Mouse (Mus musculus) adrenal gland, postnatal 25 days (tissue): ENCODE results near the gene Alg14. TPM values are rescaled to one million over a fixed set of nuclear protein-coding genes. Genes with fewer than 3 reads are reported as not detected.

Source experiments
- DNase-seq: peaks from one replicate; pipeline ENCODE4 v3.0.0; 2021; ENCODE audit warnings: mixed read lengths
- long read RNA-seq: library from polyadenylated mRNA; stranded (forward); transcript quantifications from one replicate; pipeline ENCODE4 v2.0.0, GENCODE M21; 2021
- total RNA-seq: library from RNA; stranded (reverse); gene quantifications from 2 replicates; pipeline ENCODE4 v1.2.3, GENCODE M21; 2021

Alg14 gene
- 41.7 and 55.2 TPM in 2 replicates for total RNA-seq
- long read RNA-seq, transcript Alg14-201 (4 exons, 2,037 nt) = major isoform, 18 of 25 reads
- long read RNA-seq, partial matches to known transcripts = 0 of 25 reads
- long read RNA-seq, other reads (novel, unspliced or antisense) = 5 of 25 reads

DNA sequence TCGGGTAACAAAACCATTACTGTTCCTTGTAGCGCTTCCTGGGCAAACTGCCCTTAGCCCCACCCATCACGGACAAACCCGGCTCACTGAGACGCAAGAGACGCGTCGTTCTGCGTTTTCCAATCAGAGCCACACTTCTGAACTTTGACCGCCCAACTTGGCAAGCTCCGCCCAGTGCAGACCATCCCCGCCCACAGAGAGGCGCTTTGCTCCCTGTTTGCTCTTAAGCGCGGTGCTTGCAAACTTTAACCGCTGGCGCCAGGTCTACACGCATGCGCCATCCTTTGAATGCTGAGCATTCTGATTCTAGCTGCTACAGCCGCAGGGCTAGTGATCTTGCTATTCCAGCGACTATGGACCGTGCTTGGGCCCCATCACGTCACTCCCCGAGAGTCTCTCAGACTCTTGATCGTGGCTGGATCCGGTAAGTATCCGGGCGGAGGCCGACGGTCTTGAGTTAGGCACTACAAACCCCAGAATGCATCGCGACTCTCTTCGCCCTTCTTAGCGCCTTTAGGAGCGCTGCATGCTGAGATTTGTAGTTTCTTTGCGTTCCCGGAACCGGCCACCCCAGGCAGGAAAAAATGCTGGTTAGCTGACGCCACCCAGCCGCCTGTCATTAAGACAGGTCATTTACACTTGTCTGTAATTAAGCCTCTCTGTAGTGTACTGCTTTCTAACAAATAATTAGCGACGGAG lies at the start of gene Alg14:
TSS of gene Alg14 (plus strand) at position 214 of the 699 bp plus-strand sequence.
- DNase-seq = peak; percentile 91

DNA sequence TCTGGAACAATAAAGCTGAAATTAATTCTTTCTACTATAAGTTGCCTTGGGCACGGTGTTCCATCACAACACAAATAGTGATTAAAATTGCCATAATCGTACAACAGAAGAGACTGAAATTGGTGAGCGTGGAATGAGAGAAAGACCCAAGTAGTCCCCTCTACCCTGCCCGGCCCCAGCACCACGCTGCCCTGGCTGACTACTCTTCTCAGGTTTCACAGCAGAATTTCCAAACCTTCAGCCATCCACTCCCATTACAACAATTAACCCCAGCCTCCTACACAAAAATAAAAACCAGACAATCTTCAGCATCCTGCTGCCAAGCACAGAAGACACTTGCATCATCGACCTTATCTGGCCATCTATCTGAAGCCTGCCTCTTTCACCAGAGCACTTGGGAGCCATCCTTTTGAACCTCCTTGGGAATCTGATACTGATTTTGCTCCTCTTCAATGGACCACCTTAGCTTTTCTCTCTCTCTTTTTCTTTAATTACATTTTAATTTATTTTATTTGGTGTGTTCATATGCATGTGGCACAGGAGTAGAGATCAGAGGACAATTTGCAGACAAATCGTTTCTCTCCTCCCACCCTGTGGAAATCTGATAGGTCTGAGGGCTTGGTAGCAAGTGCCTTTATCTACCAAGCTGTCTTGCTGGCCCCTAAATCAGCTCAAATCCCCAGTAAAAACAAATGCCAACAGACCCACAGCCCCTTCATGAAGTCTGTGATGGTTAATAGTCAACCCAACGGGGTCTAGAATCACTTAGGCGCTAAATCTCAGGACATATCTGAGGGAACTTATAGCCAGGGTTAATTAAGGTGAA lies 49.2 kb upstream of the Alg14 start:
- no peak for DNase-seq

DNA sequence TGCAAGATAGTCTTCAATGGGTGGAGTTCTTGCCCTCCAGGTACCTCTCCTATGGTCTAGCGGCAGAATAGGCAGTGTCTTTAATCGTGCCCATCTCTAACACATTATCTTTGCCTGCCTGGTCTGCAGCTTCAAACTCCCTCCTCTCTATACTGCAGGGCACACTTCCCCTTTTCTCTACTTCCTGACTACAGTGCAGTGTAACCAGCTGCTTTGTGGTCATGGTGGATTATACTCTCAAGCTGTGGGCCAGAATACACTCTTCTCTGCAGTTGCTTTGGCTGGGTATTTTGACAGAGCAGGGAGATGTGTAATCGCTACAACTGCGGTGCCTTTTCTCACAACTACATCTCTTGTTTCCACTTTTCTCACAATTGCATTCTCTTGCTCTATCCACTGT lies 48.6 kb upstream of the Alg14 start:
- no peak for DNase-seq

DNA sequence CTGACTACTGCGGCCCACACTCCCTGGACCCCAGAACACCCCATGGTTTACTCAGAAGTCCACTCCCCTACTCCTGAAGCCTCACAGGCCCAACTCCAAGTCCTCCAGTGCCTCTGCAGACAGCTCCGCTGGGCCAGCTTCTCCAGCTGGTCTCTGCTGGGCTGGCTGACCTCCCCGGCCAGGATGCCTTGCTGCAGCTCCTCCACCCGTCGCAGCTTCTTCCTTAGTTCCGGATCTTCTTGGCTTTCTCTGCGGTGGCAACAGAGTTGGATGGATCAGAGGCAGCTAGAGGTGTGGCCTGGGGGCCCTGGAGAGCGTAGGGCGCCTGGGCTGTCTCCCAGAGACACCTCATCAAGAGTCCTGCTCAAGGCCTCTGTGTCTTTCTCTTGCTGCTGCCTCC lies 41.5 kb upstream of the Alg14 start:
- DNase-seq = no peak

DNA sequence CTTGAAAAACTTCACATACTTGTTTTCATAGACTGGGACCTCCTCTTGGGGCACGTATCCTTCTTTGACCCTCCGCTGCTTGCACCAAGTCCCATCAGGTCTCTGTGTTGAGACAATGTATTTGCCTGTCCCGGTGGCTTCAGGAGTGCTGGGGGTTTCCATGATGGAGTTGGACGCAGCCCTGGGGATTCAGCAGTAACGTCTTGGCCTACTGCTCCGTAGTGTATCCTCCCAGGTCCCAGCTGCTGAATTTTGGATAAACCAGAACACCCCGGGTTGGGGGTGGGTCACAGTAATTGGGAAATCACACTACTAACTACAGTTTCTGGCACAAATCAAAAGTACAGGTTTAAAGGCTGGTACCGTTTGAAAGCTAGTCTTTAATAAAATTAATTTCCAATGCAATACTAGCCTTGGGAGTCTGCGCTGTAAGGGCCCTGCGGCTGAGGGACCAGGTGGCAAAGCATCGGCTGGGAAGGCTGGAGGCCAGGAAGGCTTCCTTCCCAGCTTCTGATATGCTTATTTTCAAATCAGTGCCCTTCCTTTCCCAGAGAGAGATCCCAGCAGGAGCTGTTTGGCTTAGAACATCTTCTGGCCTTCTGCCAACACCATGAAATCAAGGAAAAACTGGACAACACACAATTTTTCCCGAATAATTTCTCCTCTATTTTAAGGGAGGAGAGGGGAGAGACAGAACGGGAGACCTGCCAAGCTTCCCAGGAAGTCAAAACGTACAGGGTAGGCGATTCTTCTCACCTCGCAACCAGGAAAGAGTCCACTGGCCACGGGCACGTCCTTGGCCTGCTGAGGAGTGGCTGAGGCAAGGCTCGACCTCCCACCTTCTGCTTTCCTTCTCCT lies 40.8 kb upstream of the Alg14 start:
- DNase-seq = peak; percentile 22

DNA sequence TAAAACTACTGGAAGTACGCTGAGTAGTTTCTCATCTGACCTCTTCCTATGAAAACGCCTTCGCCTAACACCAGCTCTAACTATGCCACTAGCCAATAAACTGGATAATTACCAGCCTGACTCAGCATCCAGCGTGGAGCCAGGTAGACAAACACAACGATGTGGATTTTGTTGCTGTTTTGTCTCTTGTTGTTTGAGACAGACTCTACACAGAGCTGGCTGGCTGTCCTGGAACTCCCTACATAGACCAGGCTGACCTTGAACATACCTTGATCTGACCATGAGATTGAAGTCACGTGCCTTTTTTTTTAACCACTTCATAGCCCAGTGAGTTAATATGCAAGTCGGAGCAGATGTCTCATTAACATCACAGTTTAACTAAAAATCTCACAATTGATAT lies 36.1 kb upstream of the Alg14 start:
- no peak for DNase-seq

DNA sequence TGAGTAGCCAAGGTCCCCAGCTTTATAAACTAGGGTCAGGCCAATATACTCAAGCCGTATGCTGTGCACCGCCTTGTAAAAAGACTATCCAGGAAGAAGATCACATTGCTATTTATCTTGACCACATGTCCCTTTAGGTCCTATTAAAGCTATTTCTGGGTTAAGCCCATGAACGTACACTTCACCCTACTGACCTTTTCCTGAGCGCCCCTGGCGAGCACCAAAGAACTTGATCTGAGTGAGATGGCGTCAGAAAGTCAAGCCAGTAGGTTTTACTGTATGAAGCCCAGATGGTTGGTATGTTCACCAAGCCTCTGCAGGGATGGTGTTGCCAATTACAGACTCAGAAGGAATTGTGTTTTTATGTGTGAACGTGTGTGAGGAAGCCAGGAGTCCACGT lies 35.4 kb upstream of the Alg14 start:
- DNase-seq = no peak

DNA sequence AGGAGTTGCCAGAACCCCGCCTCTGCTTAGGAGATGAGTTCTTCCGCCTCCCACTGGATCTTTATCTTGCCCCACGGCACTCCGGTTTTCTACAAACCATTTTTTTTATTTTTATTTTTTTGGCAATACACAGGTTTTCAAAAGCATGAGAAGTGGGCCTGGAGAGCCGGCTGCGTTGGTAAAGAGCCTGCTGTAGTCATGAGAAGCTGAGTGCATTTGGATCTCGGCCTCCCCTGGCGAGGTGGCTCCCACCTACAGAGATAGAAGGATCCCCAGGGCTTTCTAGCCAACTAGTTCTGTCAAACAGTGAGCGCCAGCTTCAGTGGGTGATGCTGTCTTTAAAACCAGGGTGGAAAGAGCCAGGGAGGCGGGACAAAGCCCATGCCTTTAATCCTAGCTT lies 34.2 kb upstream of the Alg14 start:
- no peak for DNase-seq

DNA sequence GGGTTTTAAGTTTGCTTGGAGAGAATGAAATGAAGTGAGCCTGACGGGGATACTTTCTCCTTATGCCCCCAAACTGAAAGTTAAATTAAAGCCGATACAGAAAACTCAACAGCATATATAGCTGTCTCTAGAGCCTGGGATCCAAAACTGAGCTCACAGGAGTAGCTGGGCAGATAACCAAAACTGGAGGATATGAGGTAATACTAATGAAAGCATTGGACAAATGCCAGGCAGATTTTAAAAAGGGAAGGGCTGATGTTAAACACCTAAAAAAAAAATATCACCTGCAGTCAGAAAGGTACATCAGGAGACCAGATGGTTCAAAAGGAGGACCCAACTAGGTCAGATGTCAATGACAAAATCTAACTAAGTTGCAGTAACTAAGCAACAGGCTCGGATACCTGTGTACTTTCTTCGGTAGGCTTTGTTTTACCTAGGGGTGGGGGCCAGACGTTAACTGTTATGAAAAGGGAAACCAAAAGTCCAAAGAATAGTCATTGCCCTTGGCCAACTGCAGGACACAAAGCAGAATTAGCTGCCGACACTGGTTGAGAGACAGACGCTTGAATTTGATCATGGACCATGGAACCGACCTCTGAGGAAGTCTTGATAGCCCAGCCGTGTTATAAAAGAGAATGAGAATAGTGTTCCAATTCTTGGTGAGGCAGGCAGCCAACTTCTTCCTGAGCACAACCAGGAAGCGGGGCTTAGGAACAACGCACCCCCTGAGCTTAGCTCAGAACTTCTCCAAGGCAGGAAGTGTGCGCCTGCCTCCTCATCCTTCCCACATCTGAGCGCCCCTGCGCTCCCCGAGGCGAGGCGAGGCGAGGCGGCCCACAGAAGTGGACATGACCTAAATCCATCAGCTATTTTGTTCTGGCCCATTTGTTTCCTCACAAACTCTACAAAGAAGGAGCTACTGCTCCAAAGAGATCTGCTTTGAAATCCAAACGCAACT lies 32.8 kb upstream of the Alg14 start:
- DNase-seq = no peak

DNA sequence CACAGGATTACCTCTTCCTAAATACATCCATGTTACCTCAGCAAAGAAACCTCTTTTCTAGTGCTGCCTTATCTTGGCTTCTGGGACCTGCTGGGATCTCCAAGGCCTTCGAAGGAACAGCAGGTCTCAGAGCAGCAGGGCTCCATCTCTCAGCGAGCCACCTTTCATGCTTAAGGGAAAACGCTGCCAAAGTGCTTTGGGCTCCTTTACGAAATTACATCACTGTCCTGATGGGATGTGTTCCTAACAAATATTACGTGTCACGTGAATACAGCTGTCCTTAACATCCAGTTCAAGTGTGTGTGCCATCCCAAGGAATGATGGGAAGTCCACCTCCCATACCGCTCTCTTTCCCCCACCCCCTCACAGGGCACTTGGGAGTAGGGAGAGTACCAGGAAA lies 31.5 kb upstream of the Alg14 start:
- DNase-seq = no peak

DNA sequence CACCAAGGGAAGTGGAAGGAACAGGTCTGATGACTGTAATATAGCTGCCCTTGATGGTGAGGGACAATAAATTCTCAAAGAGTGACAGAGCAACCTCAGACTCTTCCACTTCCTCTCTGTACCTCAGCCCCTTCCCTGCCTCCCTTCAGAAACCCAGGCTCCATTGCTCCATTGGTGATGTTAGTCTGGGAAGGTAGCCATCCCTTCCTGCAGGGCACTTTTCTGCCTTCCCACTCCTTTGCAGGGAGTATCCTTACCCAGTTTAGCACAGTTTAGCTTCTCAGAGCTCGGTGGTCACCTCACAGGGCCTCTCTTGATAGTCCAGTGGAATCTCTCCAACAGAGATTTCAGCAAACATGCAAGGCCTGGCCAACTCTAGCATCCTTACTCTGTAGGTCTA lies 30.7 kb upstream of the Alg14 start:
- no peak for DNase-seq

DNA sequence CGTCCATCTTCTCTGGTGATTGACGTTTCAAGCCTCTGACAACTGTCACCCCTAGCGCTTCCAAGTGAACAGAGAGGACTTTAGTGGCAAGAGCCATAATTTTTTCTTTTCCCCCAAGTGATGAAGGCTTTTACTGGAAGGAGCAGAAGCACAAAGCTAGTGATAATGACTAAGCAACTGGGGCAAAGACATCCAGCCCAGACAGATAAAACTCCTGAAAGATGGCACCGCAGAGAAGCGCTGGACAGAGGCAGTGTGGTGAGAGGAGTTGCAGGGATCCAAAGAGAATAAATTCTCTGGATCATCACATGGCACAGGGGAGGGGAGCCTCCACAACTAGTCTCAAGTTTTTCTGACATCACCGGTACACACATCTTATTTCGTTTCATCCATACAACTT lies 30.3 kb upstream of the Alg14 start:
- DNase-seq = no peak

DNA sequence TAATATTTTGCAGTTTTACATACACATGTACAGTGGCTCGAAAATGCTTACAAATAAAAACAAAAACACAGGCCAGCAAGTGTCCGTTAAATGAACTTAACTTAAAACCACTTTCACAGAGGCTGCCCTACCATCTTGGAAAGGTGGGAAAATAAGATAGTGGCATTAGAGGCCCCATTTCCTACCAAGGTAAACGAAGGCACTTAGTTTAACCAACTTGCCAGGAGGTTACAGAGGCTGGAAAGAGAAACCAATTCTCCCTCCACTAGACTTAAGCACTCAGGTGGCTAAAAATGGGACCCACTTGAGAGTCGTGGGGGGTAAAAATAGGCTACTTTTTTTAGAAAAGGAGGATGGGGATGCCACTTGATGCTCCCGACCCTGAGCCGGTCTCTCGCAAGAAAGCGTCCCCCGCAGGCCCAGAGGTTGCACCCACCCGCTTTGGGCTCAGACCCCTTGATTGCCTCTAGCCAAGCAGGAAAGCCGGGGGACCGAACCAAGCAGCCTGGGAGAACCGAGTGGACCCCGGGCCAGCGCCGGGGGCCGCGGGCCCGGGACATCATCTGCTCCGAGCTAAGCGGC lies 29.5 kb upstream of the Alg14 start:
- no peak for DNase-seq

DNA sequence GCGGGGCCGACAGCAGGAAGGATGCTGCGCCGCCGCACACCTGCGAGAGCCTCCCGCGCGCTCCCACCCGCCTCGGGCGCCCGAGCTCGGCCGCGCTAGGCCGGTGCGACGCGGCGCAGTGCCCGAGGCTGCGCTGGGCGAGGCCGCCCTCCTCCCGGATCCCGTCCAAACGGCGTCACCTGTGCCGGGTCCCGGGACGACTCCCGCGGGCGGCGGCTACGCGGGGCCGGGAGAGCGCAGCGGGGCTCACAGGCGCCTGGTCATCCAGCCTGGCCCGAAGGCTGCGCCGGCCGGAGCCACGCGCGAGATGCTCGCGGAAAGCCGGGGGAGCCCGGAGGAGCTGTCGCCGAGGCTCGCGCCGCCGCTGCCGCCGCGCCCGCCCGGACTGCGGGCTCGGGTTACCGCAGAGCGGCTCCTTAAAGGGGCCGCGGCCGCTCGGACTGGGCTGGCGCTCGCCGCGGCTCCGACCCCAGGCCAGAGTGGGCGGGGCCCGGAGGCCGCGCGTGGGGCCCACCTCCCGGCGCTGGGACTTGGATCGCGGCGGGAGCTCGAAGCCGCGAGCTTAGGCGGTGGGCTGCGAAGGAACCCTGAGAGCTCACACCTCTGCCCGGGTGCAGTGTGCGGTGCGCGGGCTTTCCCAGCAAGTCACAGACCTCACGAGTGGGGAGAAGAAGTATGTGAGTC lies 28.9 kb upstream of the Alg14 start:
- DNase-seq = peak; percentile 68

DNA sequence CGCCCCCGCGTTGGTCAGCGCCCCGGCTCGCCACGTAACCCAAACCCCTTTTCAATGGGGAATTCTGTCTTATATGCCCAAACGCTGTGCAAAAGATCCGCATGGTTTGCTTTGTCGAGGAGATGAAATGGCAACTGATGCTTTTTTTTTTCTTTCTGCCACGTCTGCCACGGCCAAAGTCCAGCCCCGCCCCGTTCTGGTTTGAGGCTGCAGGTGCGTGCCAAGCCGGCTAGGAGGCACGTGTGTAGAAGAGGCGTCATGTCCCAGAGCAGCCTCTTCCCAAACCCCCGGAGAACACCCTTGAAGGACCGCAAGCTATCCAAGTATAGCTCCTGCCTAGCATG lies 28.4 kb upstream of the Alg14 start:
- DNase-seq = peak; percentile 62

DNA sequence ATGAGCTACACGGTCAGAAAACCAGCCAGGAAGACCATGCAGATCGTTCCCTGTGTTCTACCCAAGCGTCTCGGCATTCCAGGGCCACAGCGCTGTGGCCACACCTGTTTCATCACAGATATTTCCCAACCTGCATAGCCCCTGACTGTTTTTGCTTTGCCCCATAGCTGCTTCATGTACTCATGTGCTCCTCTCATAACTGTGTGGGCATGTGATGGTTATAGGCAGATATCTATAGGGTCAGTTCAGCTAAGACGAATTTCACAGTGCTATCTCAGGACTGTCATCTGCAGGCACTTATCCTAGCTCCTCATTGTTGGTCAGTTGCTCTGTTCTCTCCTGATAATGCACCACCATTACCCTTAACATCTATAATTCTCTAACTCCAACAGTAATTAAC lies 27.3 kb upstream of the Alg14 start:
- DNase-seq = no peak

DNA sequence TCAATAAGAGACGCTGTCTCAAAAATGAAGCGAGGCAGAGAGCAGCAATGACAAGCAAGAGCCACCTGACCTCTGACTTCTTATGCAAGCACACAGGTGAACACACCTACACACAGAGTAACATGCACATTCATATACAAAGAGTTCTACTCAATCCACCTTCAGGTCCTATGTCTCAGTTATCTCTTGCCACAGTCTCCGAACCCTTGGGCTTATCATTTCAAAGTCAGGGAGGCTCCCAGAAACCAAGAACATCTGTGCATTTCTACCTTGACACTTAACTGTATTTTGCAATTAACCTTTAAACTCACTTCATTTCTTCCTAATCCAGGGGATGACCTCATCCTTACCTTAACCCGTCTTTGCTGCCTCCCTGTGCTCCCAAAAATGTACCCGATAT lies 24.3 kb upstream of the Alg14 start:
- no peak for DNase-seq

DNA sequence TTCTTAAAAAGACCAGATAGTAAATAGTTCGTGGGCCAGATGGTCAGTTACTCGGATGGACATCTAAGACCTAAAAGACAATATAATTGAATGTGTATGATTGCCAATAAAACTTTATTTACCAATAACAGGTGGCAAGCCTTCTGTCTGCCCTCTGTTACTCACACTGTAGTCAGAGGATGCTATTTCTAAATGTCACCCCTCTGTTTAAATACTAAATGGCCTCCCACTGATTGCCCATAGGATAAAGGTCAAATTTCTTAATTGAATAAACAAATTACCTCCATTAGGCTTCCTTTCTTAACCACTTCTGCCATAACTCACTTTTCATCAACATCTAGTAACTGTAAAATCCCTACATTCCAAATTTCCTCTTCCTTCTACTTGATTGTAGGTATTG lies 19.0 kb upstream of the Alg14 start:
- no peak for DNase-seq

DNA sequence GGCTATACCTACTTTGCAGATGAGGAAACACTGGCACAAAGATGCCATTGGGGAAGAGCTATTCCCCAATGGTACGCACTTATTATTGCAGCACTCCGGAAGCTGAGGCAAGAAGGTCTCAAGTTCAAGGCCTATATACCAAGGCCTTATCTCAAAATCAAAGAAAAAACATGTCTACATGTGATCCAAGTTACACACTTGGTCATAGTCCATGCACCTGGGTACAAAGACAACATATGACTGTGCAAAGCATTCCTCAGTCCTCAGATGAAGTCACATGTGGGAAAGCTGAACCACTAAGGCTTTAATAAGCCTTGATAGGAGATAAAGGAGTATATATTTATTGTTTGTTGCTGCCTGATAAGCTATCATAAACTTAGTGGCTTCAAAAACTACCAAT lies 17.6 kb upstream of the Alg14 start:
- DNase-seq = no peak

DNA sequence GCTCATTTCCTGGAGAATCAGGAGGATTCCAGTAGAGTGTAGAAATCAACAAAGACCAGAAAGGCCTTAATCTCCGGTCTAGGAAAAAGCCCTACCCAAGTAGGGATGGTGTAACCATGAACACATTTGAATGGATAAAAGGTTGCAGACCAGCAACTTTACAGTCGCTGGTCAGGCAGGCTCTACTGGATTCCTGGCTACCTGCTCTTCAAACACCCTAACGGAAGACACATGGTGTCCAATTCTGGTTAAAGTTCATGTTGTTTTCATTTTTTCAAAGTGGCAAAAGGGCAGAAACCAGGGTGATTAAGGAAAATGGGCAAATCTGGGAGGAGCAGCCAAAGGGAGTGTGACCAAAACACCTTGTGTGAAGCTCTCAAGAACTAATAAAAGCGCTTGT lies 14.6 kb upstream of the Alg14 start:
- no peak for DNase-seq

DNA sequence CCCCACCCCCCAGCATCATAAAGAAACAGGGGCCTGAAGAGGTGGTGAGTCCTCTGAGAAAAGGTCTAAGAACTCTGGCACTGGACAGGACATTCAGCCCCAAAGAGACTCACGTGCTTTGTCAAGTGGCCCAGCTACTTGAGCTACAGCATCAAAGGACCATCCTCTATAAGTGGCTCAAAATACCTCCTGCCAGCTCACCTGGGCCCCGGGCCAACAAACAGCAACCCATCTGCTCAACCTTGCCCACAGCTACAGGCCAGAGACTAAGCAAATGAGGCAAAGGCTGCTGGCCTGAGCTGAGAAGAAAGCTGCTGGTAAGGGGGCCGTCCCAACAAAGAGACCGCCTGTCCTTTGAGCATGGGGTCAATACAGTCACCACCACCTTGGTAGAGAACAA lies 14.0 kb upstream of the Alg14 start:
- peak; percentile 12 for DNase-seq
